Mouse (Mus musculus) spleen, adult 12 weeks (tissue): ENCODE data around the gene Baz1a.

ENCODE experiments used
- DNase-seq: peaks from one replicate; pipeline ENCODE4 v3.0.0; 2022; ENCODE audit warnings: low spot score

The Baz1a gene

GRCm38 (mm10) chr12:55013626-55014398 is at the start of gene Baz1a:
Gene Baz1a, minus strand, starts transcription at chr12:55014348.
- no peak for DNase-seq

- DNase-seq, result no peak
Measured at GRCm38 (mm10) chr12:55062141-55062540, 48.0 kb upstream of the Baz1a start.

GRCm38 (mm10) chr12:55061006-55061405 is 46.9 kb upstream of the Baz1a start:
- DNase-seq, result no peak

- DNase-seq, result no peak
Measured at GRCm38 (mm10) chr12:55060212-55060898, 46.2 kb upstream of the Baz1a start.

- DNase-seq, result no peak
Measured at GRCm38 (mm10) chr12:55059812-55060211, 45.7 kb upstream of the Baz1a start.

GRCm38 (mm10) chr12:55058865-55059615 is 44.9 kb upstream of the Baz1a start:
- DNase-seq, result no peak

- no peak for DNase-seq
Measured at GRCm38 (mm10) chr12:55056703-55057102, 42.6 kb upstream of the Baz1a start.

- DNase-seq, result no peak
Measured at GRCm38 (mm10) chr12:55054551-55055241, 40.5 kb upstream of the Baz1a start.

- DNase-seq, result no peak
Measured at GRCm38 (mm10) chr12:55053267-55053666, 39.1 kb upstream of the Baz1a start.

- peak; percentile 21 for DNase-seq
Measured at GRCm38 (mm10) chr12:55051210-55052173, 37.3 kb upstream of the Baz1a start.

GRCm38 (mm10) chr12:55049731-55050353 is 35.7 kb upstream of the Baz1a start:
- DNase-seq, result no peak

- no peak for DNase-seq
Measured at GRCm38 (mm10) chr12:55041011-55041410, 26.9 kb upstream of the Baz1a start.

- DNase-seq, result no peak
Measured at GRCm38 (mm10) chr12:55027088-55027487, 12.9 kb upstream of the Baz1a start.

GRCm38 (mm10) chr12:55023284-55023683 is 9.1 kb upstream of the Baz1a start:
- DNase-seq, result no peak

GRCm38 (mm10) chr12:55019421-55019877 is 5.3 kb upstream of the Baz1a start:
- DNase-seq, result no peak

- no peak for DNase-seq
Measured at GRCm38 (mm10) chr12:55017119-55017721, 3.1 kb upstream of the Baz1a start.

- DNase-seq, result no peak
Measured at GRCm38 (mm10) chr12:55016339-55017118, 2.4 kb upstream of the Baz1a start.

GRCm38 (mm10) chr12:55015428-55015827 is 1.3 kb upstream of the Baz1a start:
- no peak for DNase-seq

- no peak for DNase-seq
Measured at GRCm38 (mm10) chr12:55013031-55013430, 1.1 kb downstream of the Baz1a start.
